Mouse (Mus musculus): ENCODE results near the gene Senp1.

DNA sequence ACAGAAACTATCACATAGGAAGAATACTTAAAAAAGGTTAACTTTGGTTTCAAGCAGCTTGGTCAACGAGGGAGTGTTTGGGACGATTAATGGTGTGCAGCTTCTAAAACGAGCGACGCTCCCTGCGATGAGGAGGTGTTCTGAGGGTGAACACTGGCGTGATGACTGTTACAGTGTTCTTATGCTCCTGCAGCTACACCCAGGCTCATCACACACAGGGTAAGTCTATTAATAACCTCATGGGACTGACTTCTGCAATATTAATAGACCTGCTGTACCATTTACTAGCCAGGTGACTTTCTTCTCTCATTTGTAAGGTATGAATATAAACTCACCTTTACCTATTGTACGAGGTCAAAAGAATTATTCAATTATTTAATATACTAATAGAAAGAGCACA lies 19.0 kb downstream of the Senp1 start:
- TF ChIP-seq CTCF (IDR thresholded peaks at IDR 0.05; ENCODE audit: insufficient read depth, low read length): no peak
- TF ChIP-seq POLR2A (IDR thresholded peaks at IDR 0.05; ENCODE audit: borderline replicate concordance, extremely low read depth, low read depth, low read length): no peak

Data from lung, adult 2 months (tissue).